Mouse (Mus musculus) kidney, adult 2 months (tissue): ENCODE measurements around the gene Nlrp10.

Experiments used
- CTCF ChIP-seq: fragments of 200-500 bp; conservative IDR thresholded peaks from 2 replicates; pipeline ENCODE4 v1.5.1; 2011; ENCODE audit warnings: low read depth, mild to moderate bottlenecking, control low read depth, low read length, moderate library complexity, mixed read lengths; ENCODE audit not compliant: insufficient read depth, insufficient read length
- POLR2A ChIP-seq: fragments of 200-500 bp; IDR thresholded peaks from one replicate; pipeline ENCODE4 v1.6.1; 2011; ENCODE audit warnings: low read depth, low read length, control low read depth

DNA sequence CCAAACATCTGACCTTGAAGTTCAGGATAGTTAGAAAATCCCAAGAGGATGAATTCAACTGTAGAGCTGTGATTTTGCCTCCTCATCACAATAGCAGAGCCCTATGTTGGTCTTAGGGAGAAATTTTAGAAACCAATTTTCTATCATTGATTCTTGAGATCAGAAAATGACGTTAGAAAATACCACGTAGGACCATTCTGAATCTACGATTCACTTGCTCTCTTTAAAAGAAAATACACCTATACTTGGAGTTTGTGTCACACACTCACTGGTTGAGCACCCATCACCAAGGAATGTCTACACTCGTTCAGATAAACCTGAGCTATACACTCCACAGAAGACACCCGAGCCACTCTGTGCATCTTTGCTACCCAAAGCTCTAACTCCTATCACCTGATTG lies 35.7 kb downstream of the Nlrp10 start, which contains the start of gene Olfr519:
- TF ChIP-seq CTCF (no peak), POLR2A (no peak)
